ENCODE assay signal across 19 mouse cellular contexts in genomic region chr1:170530456-170530855, GRCm38 (mm10).
"Had no signal": no experiment of that assay in that cellular context is flagged by ENCODE, and none has a peak within 500 bp of the region (broad histone marks: within the 10 kb centered on the region; RNA-seq: fewer than 3 reads in every experiment).

No protein-coding gene starts in this region.

- H3K9me3 ChIP-seq: midbrain, embryonic 10.5 days; midbrain, embryonic 12.5 days; neural tube, embryonic 13.5 days; neural tube, embryonic 15.5 days had no signal

- H3K4me1 ChIP-seq: midbrain, embryonic 10.5 days; midbrain, embryonic 12.5 days; neural tube, embryonic 13.5 days; neural tube, embryonic 15.5 days had no signal

- H3K9ac ChIP-seq: lung, embryonic 14.5 days; midbrain, embryonic 12.5 days; neural tube, embryonic 13.5 days; neural tube, embryonic 15.5 days had no signal

- H3K36me3 ChIP-seq: midbrain, embryonic 10.5 days; midbrain, embryonic 12.5 days; neural tube, embryonic 13.5 days; neural tube, embryonic 15.5 days had no signal

- H3K27ac ChIP-seq: midbrain, embryonic 10.5 days; midbrain, embryonic 12.5 days; neural tube, embryonic 13.5 days; neural tube, embryonic 15.5 days had no signal

- ATAC-seq: midbrain, embryonic 16.5 days had no signal

- H3K4me3 ChIP-seq: midbrain, embryonic 10.5 days; midbrain, embryonic 12.5 days; myocyte; neural tube, embryonic 13.5 days; neural tube, embryonic 15.5 days had no signal

- H3K27me3 ChIP-seq: midbrain, embryonic 12.5 days; neural tube, embryonic 13.5 days; neural tube, embryonic 15.5 days had no signal

- DNase-seq: lung, adult 18-20 months; lung, embryonic 14.5 days; lung, postnatal 10 days; lung, postnatal 4 days; midbrain, embryonic 14.5 days; retina, postnatal 1 day; right cerebral cortex, adult 18-20 months; right cerebral cortex, postnatal 25 days; right cerebral cortex, postnatal 4 days; spleen, adult 18-20 months; thymus, adult 18-20 months; thymus, postnatal 14 days; thymus, postnatal 36 days had no signal

- H3K4me2 ChIP-seq: lung, embryonic 14.5 days; midbrain, embryonic 12.5 days; neural tube, embryonic 13.5 days; neural tube, embryonic 15.5 days had no signal
